Mouse (Mus musculus): ENCODE measurements around the gene Zbtb38. TPM values are rescaled to one million over a fixed set of nuclear protein-coding genes. Genes with fewer than 3 reads are reported as not detected.

The Zbtb38 gene
- polyA plus RNA-seq, 1 experiment from 2014 or later = 36.7 TPM

- no peak for ATAC-seq
- Histone ChIP-seq H3K27ac (ENCODE audit: low read depth, low read length) (no peak overlapping the region), H3K9ac (ENCODE audit: low read length) (no peak overlapping the region), H3K9me3 (replicated peaks; ENCODE audit: control insufficient read depth, low read length) (no peaks in the 10 kb centered on the region), H3K4me2 (ENCODE audit: low read length) (no peak overlapping the region), H3K27me3 (replicated peaks; ENCODE audit: control insufficient read depth, insufficient read depth, low read length) (no peaks in the 10 kb centered on the region), H3K4me1 (ENCODE audit: control insufficient read depth, insufficient read depth, low read length) (no peaks in the 10 kb centered on the region), H3K36me3 (ENCODE audit: control insufficient read depth, insufficient read depth, low read length) (no peaks in the 10 kb centered on the region), H3K4me3 (ENCODE audit: low read depth, low read length) (no peak overlapping the region)
- 55% methylated on average over 9 of the region's 9 CpGs for WGBS
- DNase-seq (ENCODE audit: low spot score) = no peak
Observed at GRCm38 (mm10) chr9:96636423-96637156, 116.0 kb downstream of the Zbtb38 start.

- no peaks in the 10 kb centered on the region for H3K27me3 ChIP-seq (replicated peaks; ENCODE audit: control insufficient read depth, insufficient read depth, low read length)
- H3K4me1 ChIP-seq (ENCODE audit: control insufficient read depth, insufficient read depth, low read length) = no peaks in the 10 kb centered on the region
- H3K27ac ChIP-seq (ENCODE audit: low read depth, low read length) = no peak overlapping the region
- no peaks in the 10 kb centered on the region for H3K9me3 ChIP-seq (replicated peaks; ENCODE audit: control insufficient read depth, low read length)
- H3K36me3 ChIP-seq (ENCODE audit: control insufficient read depth, insufficient read depth, low read length) = no peaks in the 10 kb centered on the region
- DNase-seq (ENCODE audit: low spot score) (no peak), ATAC-seq (no peak)
- WGBS = 84% methylated on average over 3 of the region's 3 CpGs
- no peak overlapping the region for H3K9ac ChIP-seq (ENCODE audit: low read length)
- no peak overlapping the region for H3K4me3 ChIP-seq (ENCODE audit: low read depth, low read length)
- no peak overlapping the region for H3K4me2 ChIP-seq (ENCODE audit: low read length)
Observed at GRCm38 (mm10) chr9:96635899-96636298, 116.7 kb downstream of the Zbtb38 start.

- no peak overlapping the region for H3K27ac ChIP-seq (ENCODE audit: low read depth, low read length)
- H3K36me3 ChIP-seq (ENCODE audit: control insufficient read depth, insufficient read depth, low read length) = no peaks in the 10 kb centered on the region
- no peak for ATAC-seq
- H3K4me1 ChIP-seq (ENCODE audit: control insufficient read depth, insufficient read depth, low read length) = no peaks in the 10 kb centered on the region
- WGBS = 76% methylated on average over 6 of the region's 6 CpGs
- H3K9ac ChIP-seq (ENCODE audit: low read length) = no peak overlapping the region
- no peak overlapping the region for H3K4me3 ChIP-seq (ENCODE audit: low read depth, low read length)
- H3K9me3 ChIP-seq (replicated peaks; ENCODE audit: control insufficient read depth, low read length) = no peaks in the 10 kb centered on the region
- no peak for DNase-seq (ENCODE audit: low spot score)
- no peak overlapping the region for H3K4me2 ChIP-seq (ENCODE audit: low read length)
- no peaks in the 10 kb centered on the region for H3K27me3 ChIP-seq (replicated peaks; ENCODE audit: control insufficient read depth, insufficient read depth, low read length)
Observed at GRCm38 (mm10) chr9:96635176-96635575, 117.5 kb downstream of the Zbtb38 start.

GRCm38 (mm10) chr9:96633771-96634170 is 118.9 kb downstream of the Zbtb38 start:
- no peak for DNase-seq (ENCODE audit: low spot score)
- Histone ChIP-seq H3K27ac (ENCODE audit: low read depth, low read length) (no peak overlapping the region), H3K36me3 (ENCODE audit: control insufficient read depth, insufficient read depth, low read length) (no peaks in the 10 kb centered on the region), H3K27me3 (replicated peaks; ENCODE audit: control insufficient read depth, insufficient read depth, low read length) (no peaks in the 10 kb centered on the region), H3K9ac (ENCODE audit: low read length) (no peak overlapping the region), H3K4me2 (ENCODE audit: low read length) (no peak overlapping the region), H3K4me3 (ENCODE audit: low read depth, low read length) (no peak overlapping the region), H3K9me3 (replicated peaks; ENCODE audit: control insufficient read depth, low read length) (no peaks in the 10 kb centered on the region), H3K4me1 (ENCODE audit: control insufficient read depth, insufficient read depth, low read length) (no peaks in the 10 kb centered on the region)
- 89% methylated on average over 2 of the region's 2 CpGs for WGBS
- ATAC-seq = no peak

Other genes with a start within 250 kb of the Zbtb38 start
- gene Gm28729, start 227.6 kb downstream of the Zbtb38 start, polyA plus RNA-seq (2014; fragmentation: Nextera tagmentation; extraction: Ambion mirVana) = 0.28 TPM in 1 of 2 replicates, not detected in the other
- 9.7 and 14.6 TPM in 2 replicates for gene Rasa2, start 121.2 kb downstream of the Zbtb38 start, polyA plus RNA-seq (2014; fragmentation: Nextera tagmentation; extraction: Ambion mirVana)
- gene Pxylp1, start 139.8 kb upstream of the Zbtb38 start, polyA plus RNA-seq (2014; fragmentation: Nextera tagmentation; extraction: Ambion mirVana) = 36.7 and 45.4 TPM in 2 replicates

Data from forebrain, embryonic 14.5 days (tissue).